Mouse (Mus musculus) thymus, postnatal 4 days (tissue): Measurements from ENCODE around the gene Mrgpra9.
A peak's percentile ranks its signal among the peaks of the same experiment; 100 is the strongest.
"Not testable (repeated sequence)": the region's sequence is repeated elsewhere in the genome, so short reads cannot be mapped to it uniquely, and the experiment has no call there.

Experiments used
- DNase-seq: peaks from one replicate; pipeline ENCODE4 v3.0.0; 2021

Gene Mrgpra9

GRCm38 (mm10) chr7:47252770-47253169 lies at the start of gene Mrgpra9:
Gene Mrgpra9 (minus strand): TSS chr7:47252848.
- DNase-seq = no peak

DNA sequence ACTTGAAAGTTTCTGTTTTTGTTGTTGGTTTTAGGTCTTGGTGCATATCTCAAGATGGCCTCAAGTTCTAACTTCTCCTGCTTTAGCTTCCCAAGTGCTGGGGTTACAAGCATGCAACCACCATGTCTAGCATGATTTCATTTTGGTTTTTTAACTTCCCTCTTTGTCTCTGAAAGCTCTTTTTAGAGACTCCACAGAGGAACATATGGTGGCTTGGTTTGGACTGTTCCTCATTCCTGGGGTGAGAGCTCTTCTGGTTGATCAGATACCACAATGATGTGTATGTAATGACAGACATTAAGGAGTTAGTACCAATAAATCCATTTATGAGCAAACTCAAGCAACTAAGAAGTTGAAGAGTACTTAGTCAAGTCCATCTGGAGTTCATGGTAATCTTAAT lies 47.0 kb upstream of the Mrgpra9 start:
- not testable (repeated sequence) for DNase-seq

DNA sequence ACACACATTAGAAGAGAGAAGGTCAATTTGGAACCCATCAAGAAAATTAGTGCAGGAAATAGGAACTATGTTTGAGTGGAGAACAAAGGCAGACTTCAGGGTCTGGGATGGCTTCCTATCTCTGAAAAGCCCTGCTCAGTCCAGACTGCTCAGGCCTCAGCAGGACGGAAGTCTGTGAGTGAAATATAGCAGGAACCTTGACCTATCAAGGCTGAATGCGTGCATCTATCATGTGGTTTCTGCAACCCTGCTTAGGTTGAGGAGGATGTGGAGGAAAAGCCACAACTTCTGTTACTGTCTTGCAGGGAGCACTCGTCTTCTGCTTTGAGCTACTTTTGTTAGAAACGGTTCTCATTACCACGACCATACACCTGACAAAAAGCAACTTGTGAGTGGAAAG lies 18.9 kb upstream of the Mrgpra9 start:
- not testable (repeated sequence) for DNase-seq

DNA sequence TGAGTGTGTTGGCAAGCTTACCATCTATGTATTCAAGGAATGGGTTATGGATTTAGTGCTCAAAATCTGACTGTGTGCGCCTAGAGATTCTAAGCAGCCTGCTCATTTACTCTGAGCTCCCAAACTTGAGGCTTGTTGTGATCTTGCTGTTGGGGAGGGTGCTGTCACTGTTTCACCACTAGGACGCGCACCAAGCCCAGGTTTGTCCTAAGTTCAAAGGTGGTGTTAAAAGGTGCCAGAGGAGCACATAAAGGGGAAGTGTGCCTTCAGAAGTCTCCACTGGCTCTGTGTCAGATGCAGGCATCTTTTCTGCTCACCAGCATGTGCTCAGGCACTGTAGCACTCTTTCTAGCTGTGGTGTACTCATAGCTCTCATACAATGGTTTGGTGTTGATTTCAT lies 8.0 kb downstream of the Mrgpra9 start:
- DNase-seq = peak; percentile 69

DNA sequence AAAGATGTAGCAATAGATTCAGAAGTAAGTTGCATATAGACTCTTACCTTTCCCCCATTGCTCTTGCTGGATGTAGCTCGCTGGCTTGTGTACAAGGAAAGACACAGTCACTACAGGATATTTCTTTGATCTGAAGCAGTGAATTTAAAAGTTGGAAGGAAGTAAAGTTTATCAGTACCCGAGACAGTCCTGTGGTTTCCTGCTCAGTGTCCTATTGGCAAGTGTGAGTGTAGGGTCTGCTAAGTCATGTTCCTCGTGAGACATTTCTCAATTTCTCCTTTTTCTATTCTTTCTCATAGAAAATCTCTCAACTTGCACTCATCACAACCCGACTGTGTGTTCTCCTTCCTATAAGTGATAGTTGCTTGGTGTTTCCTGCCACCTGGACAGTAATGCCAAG lies 47.8 kb downstream of the Mrgpra9 start, which contains the start of gene Mrgpra6:
TSS of gene Mrgpra6 (minus strand) at position 91 of the 400 bp plus-strand sequence.
- no peak for DNase-seq

DNA sequence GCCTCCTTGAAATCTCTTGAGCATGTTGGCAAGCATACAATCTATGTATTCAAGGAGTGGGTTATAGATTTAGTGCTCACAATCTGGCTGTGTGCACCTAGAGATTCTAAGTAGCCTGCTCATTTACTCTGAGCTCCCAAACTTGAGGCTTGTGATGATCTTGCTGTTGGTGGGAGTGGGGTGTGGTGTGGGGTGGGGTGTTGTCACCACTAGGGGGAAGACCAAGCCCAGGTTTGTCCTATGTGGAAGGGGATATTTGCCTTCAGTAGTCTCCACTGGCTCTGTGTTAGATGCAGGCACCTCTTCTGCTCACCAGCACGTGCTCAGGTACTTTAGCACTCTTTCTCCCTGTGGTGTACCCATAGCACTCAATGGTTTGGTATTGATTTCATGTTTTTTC lies 57.4 kb downstream of the Mrgpra9 start:
- DNase-seq = no peak
